ENCODE assay signal across 10 mouse cellular contexts in genomic region chr7:98354160-98354920, GRCm38 (mm10). TPM values are rescaled to one million over a fixed set of nuclear protein-coding genes. Genes with fewer than 3 reads are reported as not detected.
DNase-seq lines count a peak whose midpoint lies in the region; ATAC-seq and TF ChIP-seq lines count a peak whose summit lies in the region.
"Had no signal": no experiment of that assay in that cellular context is flagged by ENCODE, and none has a peak within 500 bp of the region (broad histone marks: within the 10 kb centered on the region; RNA-seq: fewer than 3 reads in every experiment).

No protein-coding gene starts in this region.

- H3K27ac ChIP-seq in neural tube, embryonic 12.5 days: no peak overlapping the region
- peak overlapping the region; percentile 52 for H3K27ac ChIP-seq in limb, embryonic 14.5 days (replicated peaks; ENCODE audit: low read depth, low read length)
- H3K27ac ChIP-seq: left cerebral cortex, adult 2 months had no signal

- H3K4me2 ChIP-seq in neural tube, embryonic 12.5 days (replicated peaks): peak overlapping the region; percentile 16; the same call in 1 of the 2 replicates
- peak overlapping the region; percentile 34 for H3K4me2 ChIP-seq in limb, embryonic 14.5 days (replicated peaks; ENCODE audit: low read depth, low read length, severe bottlenecking)

- peak; percentile 38 for DNase-seq in gastrocnemius, postnatal 25 days
- no peak for DNase-seq in gastrocnemius, postnatal 4 days (ENCODE audit: low spot score in 2 of 2)
- no peak for DNase-seq in neural tube, embryonic 10.5 days (ENCODE audit: extremely low spot score, low spot score)
- peak; percentile 56 for DNase-seq in limb, embryonic 14.5 days (ENCODE audit: low spot score)
- no peak for DNase-seq in urinary bladder, adult 2 months (ENCODE audit: low spot score)
- no peak for DNase-seq in heart, adult 9 months (ENCODE audit: low spot score in 2 of 2)
- DNase-seq in heart, postnatal 25 days (ENCODE audit: low spot score): no peak

- H3K9me3 ChIP-seq in neural tube, embryonic 12.5 days: no peaks in the 10 kb centered on the region
- no peaks in the 10 kb centered on the region for H3K9me3 ChIP-seq in limb, embryonic 14.5 days (ENCODE audit: control insufficient read depth, low read length)

- ATAC-seq in neural tube, embryonic 12.5 days (ENCODE audit: low FRiP score, low read depth): no peak
- ATAC-seq in limb, embryonic 14.5 days (ENCODE audit: low FRiP score, low read depth): peak; percentile 71

- H3K4me1 ChIP-seq in neural tube, embryonic 12.5 days: peaks cover 56% of the 10 kb centered on the region
- peaks cover 50% of the 10 kb centered on the region for H3K4me1 ChIP-seq in limb, embryonic 14.5 days (ENCODE audit: control insufficient read depth, insufficient read depth, low read length)

- no peak overlapping the region for H3K9ac ChIP-seq in neural tube, embryonic 12.5 days
- H3K9ac ChIP-seq in limb, embryonic 14.5 days (ENCODE audit: low read depth, low read length, severe bottlenecking): no peak overlapping the region

- H3K27me3 ChIP-seq in neural tube, embryonic 12.5 days (replicated peaks): no peaks in the 10 kb centered on the region
- no peaks in the 10 kb centered on the region for H3K27me3 ChIP-seq in limb, embryonic 14.5 days (ENCODE audit: control insufficient read depth, insufficient read depth, low read length)

- intact Hi-C loops in heart, postnatal 25 days (cut with DNase I): no loop called here

- peaks cover 29% of the 10 kb centered on the region for H3K36me3 ChIP-seq in neural tube, embryonic 12.5 days
- peaks cover 39% of the 10 kb centered on the region for H3K36me3 ChIP-seq in limb, embryonic 14.5 days (ENCODE audit: control insufficient read depth, insufficient read depth, low read length)

- no peak overlapping the region for H3K4me3 ChIP-seq in neural tube, embryonic 12.5 days
- H3K4me3 ChIP-seq in limb, embryonic 14.5 days (replicated peaks; ENCODE audit: low read length): no peak overlapping the region
- H3K4me3 ChIP-seq: left cerebral cortex, adult 2 months had no signal

- 19% methylated on average over 12 of the region's 12 CpGs for WGBS in neural tube, embryonic 12.5 days
- WGBS in limb, embryonic 14.5 days: 16% methylated on average over 12 of the region's 12 CpGs

- no peak for TF ChIP-seq POLR2A in limb, embryonic 14.5 days (IDR thresholded peaks at IDR 0.05; ENCODE audit: borderline replicate concordance, extremely low read depth, insufficient read depth, insufficient read length)

RNA-seq across cellular contexts. Expression of gene Tsku, which starts 6.8 kb away (rescaled TPM):
- total RNA-seq in gastrocnemius, postnatal 25 days (2021): 1 to 10 TPM; 1.3 to 1.6 TPM
- total RNA-seq in gastrocnemius, postnatal 4 days (2021): 10 to 100 TPM; 16.4 to 19.3 TPM
- 7.7 and 8.3 TPM in 2 replicates for polyA plus RNA-seq in neural tube, embryonic 12.5 days (2016; fragmentation: Nextera tagmentation; extraction: Ambion mirVana)
- polyA plus RNA-seq in limb, embryonic 14.5 days (2012; rRNA removed): 44.0 and 61.0 TPM in 2 replicates
- polyA plus RNA-seq in limb, embryonic 14.5 days (2014; fragmentation: Nextera tagmentation; extraction: Ambion mirVana): 28.6 and 31.4 TPM in 2 replicates
- 199 and 219 TPM in 2 replicates for polyA plus RNA-seq in urinary bladder, adult 2 months (2012; rRNA removed)
- total RNA-seq in heart, postnatal 25 days (2021): 1 to 10 TPM; 2.1 to 2.7 TPM
- total RNA-seq: megakaryocyte progenitor cell, adult 5-6 weeks had no signal

RNA-seq across cellular contexts. Expression of gene Acer3, which starts 33.3 kb away (rescaled TPM):
- 1 to 10 TPM; 4.5 to 5.0 TPM for total RNA-seq in gastrocnemius, postnatal 25 days (2021)
- total RNA-seq in gastrocnemius, postnatal 4 days (2021): 10 to 100 TPM in 1 of 2 experiments, 1 to 10 TPM in 1; 7.7 to 11.7 TPM
- polyA plus RNA-seq in neural tube, embryonic 12.5 days (2016; fragmentation: Nextera tagmentation; extraction: Ambion mirVana): 15.8 and 20.0 TPM in 2 replicates
- polyA plus RNA-seq in limb, embryonic 14.5 days (2012; rRNA removed): 22.6 and 23.6 TPM in 2 replicates
- 35.7 and 37.9 TPM in 2 replicates for polyA plus RNA-seq in limb, embryonic 14.5 days (2014; fragmentation: Nextera tagmentation; extraction: Ambion mirVana)
- polyA plus RNA-seq in urinary bladder, adult 2 months (2012; rRNA removed): 26.7 and 32.4 TPM in 2 replicates
- total RNA-seq in heart, postnatal 25 days (2021): 10 to 100 TPM; 12.2 to 12.3 TPM

Comparison
In these comparisons a context has a peak if more than half of its experiments do, and no peak if none do; other contexts are left out.
1. DNase-seq: peak in gastrocnemius, postnatal 25 days (single experiment) and limb, embryonic 14.5 days (single experiment); none in gastrocnemius, postnatal 4 days (0 of 2), neural tube, embryonic 10.5 days (single experiment), urinary bladder, adult 2 months (single experiment), heart, adult 9 months (0 of 2) and heart, postnatal 25 days (single experiment).
2. RNA of gene Tsku, which starts 6.8 kb away (total RNA-seq): 16.4 to 19.3 TPM in gastrocnemius, postnatal 4 days; 2.1 to 2.7 TPM in heart, postnatal 25 days and 1.3 to 1.6 TPM in gastrocnemius, postnatal 25 days; every median in the first group is over 4 times any median in the second.